Mouse (Mus musculus): Measurements from ENCODE around the gene Kcnj2.

Kcnj2 gene

DNA sequence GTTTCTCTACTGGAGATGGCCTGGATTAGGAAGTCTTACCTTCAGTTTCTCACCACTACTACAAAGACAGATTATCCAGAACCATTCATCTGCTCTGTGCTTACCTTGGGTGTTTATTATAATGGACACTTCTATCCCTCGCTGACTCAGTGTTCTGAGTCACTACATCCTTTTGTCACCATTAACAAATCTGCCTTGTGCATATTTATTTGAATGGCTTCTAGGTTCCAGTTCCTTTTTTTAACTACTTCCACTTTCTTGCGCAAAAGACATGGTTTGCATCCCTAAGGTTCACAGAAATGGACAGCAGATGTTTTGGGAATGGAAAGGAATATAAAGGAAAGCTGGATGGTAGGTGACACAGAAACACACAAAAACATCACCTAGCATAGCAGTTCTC lies 27.0 kb downstream of the Kcnj2 start:
- no peak for DNase-seq

DNA sequence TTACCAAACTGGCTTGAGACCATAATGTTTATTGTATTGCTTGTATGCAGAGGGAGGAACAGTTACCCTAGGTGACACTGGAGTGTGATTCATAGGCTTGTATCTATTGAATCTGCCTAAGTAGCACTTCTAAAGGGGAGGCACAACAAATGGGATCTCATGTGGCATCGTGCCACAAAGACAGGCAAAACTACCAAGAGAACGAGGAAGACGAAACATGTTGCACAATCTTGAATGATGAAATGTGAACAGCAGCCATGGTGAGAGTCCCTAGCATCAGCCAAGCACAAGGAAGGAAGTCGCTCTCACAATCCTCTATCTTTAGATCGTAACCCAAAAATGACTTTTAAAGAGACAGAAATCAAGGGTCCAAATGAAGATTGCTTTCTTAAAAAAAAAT lies 30.6 kb downstream of the Kcnj2 start:
- DNase-seq: no peak

GRCm38 (mm10) chr11:111100131-111100530 lies 34.2 kb downstream of the Kcnj2 start:
- DNase-seq: no peak

DNA sequence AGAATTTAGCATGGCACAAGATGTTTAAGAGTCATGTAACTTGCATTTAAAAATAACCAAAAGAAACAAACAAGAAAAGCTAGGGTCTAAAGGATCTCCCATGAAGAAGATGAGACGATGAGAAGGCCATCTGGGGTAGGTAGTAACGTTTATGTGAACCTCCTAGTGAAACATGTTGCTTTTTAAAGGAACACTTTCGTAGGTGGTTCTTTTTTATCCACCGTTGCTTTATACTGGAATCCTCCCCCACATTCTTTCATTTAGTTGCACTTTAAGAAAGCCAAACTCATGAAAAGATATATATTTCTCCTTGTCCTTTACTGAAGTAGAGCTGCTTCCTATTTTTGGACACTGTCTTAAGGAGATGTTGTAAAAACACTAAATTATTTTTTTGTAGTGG lies 34.7 kb downstream of the Kcnj2 start:
- no peak for DNase-seq

DNA sequence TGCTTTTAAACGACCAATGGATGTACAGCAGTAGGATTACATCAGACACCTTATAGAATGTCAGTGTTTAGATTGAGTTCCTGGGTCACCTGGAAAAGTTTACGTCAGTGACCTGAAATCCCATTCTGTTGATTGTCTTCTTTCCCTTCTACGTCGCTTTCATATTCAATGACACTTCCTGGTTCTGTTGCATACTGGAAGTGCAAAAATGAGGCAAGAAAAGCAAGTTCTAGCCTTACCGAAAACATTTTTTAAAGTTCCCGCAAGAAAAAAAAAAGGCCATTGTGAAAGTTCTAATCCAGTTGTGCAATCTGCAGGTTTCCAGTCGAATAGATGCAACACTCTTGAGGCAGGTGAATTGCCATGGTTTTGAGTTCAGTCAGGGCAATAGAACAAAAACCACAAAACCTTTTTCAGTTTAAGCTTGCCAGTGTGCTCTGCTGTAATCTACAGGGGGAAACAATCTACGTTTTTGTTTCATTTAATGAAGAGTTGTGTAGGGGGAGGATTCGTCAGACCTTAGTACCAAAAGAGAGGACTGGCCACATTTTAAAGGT lies 35.7 kb downstream of the Kcnj2 start:
- DNase-seq: no peak

DNA sequence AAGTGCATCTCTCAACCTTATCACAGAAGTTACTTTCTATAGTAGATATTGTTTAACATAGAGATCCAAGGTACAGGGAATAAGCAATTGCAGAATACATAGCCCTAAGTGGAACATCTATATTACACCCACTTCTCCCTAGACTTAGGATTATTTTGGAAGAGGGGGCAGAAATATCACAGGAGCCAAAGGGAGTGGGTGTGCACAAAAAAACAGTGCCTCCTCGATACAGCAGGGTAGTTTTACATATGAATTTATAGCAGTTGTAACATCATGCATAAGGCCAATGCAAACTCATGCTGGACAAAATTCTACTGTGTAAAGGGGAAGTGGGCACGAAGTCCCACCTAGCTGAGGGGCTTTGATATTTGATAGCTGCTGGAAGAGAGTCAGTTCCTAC lies 38.5 kb downstream of the Kcnj2 start:
- no peak for DNase-seq

GRCm38 (mm10) chr11:111108130-111108529 lies 42.2 kb downstream of the Kcnj2 start:
- DNase-seq: no peak

GRCm38 (mm10) chr11:111121514-111121913 lies 55.5 kb downstream of the Kcnj2 start:
- no peak for DNase-seq

- peak; percentile 17 to 62 for DNase-seq
Measured at GRCm38 (mm10) chr11:111123324-111123723, 57.4 kb downstream of the Kcnj2 start.

DNA sequence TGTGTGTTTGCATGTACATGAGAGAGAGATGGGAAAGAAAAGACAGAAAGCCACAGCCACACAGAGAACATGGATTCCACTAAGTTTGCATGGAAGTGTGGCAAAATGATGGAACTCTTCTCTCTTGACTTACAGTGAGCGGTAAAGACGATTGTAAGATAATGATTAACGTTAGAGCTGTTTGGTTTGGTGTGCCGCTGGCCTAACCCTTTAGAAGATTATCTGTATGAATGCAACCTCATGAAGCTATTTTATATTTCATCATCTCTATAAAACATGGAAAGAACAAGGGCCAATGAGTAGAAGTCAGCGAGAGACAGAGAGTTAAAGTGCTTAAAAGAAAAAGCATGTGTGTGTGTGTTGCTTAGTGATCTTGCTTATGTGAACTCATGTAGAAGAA lies 60.0 kb downstream of the Kcnj2 start:
- DNase-seq: no peak

All from kidney, postnatal 25 days (tissue).